Mouse (Mus musculus): ENCODE results near the gene Gprc5a.

DNA sequence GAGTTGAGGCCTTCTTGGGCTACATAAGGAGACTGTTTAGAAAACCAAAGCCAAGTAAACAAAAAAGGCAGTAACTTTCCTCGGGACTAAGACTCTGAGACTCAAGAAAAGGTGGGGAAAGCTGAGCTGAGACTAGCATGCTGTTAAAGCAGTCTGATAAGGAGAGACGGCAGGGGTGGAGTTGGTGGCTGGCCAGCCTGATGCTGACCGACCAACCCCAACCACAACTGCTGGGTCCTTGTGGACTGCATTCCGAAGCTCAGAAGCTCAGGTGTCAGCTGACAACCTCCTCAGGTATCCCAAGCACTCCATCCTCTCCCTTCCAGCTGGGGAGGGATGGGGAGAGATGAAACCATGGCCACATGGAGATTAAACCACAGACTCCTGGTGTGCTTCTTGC is 9.6 kb upstream of the Gprc5a start:
- TF ChIP-seq CTCF (IDR thresholded peaks at IDR 0.05; ENCODE audit: borderline replicate concordance, insufficient read depth, low read length) (no peak), POLR2A (IDR thresholded peaks at IDR 0.05; ENCODE audit: low read depth, low read length) (no peak)

Measured in embryonic fibroblast, embryonic 13.5 days (primary cell).